Mouse (Mus musculus): Measurements from ENCODE around the gene Cyp1a2.

DNA sequence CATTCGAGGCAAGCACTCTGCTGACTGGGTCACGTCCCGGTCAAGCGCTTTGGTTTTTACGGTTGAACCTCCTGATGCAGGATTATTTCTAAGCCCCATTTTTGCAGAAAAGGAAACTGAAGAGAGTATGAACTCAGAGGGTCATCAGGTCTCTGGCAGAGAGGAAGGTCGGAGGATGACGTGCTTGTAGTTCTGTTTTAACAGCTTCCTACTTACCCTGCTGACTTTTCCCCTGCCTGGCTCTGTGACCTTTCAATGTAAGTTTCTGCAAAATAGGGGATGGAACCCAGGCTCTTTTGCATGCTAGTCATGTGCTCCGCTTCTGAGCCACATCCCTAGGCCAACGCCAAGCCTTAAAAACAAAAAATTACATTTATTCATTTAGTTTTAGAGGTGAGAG lies 31.2 kb downstream of the Cyp1a2 start:
- TF ChIP-seq TCF12 (IDR thresholded peaks at IDR 0.05; ENCODE audit: insufficient read depth, poor library complexity, severe bottlenecking): no peak
- TF ChIP-seq POLR2A (IDR thresholded peaks at IDR 0.05; ENCODE audit: insufficient read length, low read depth): no peak
- no peak for TF ChIP-seq USF1 (IDR thresholded peaks at IDR 0.05; ENCODE audit: low read depth)
- TF ChIP-seq E2F4 (IDR thresholded peaks at IDR 0.05; ENCODE audit: insufficient read depth): no peak
- TF ChIP-seq MAX (IDR thresholded peaks at IDR 0.05; ENCODE audit: low read depth): no peak
- no peak for TF ChIP-seq SRF (IDR thresholded peaks at IDR 0.05; ENCODE audit: control insufficient read depth, insufficient read length, low read depth)
- TF ChIP-seq POLR2AphosphoS2 (IDR thresholded peaks at IDR 0.05; ENCODE audit: insufficient read length, low read depth): no peak
- no peak for TF ChIP-seq REST (IDR thresholded peaks at IDR 0.05; ENCODE audit: insufficient read depth, insufficient read length)
- no peak for TF ChIP-seq CEBPB (IDR thresholded peaks at IDR 0.05; ENCODE audit: insufficient read depth, poor library complexity, severe bottlenecking)
- no peak for TF ChIP-seq MYOG (IDR thresholded peaks at IDR 0.05; ENCODE audit: control insufficient read depth in 1 of 3, insufficient read depth in 1 of 3, insufficient read length in 2 of 3, low read depth in 2 of 3)
- no peak for TF ChIP-seq MYOD1 (IDR thresholded peaks at IDR 0.05; ENCODE audit: control insufficient read depth in 1 of 3, insufficient read length in 2 of 3, low read depth in 2 of 3)
- TF ChIP-seq TCF3 (IDR thresholded peaks at IDR 0.05; ENCODE audit: insufficient read length, low read depth): no peak
